Mouse (Mus musculus): Measurements from ENCODE around the gene Sypl2. TPM values are rescaled to one million over a fixed set of nuclear protein-coding genes. Genes with fewer than 3 reads are reported as not detected.

Gene Sypl2
- total and polyA plus RNA-seq, 3 experiments: not detected

DNA sequence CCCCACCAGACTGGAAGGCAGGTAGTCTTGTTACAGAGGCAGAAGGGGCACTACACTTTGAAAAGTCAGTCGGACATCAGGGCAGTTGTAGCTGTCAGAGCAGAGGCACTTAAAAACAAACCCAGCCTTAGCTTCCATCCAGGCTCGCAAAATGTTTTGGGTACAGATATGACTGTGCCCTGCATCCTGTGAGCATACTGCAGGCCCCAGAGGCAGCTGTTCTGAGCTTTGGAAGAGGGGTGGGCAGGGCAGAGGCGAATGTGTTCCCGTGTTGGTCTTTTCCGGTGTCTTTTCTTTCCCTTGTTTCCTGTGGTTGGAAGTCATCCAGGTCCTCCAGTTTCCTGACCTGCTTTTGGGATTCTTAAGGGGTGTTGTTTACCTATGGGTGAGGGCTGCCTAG lies 36.6 kb downstream of the Sypl2 start:
- Histone ChIP-seq H3K27ac (ENCODE audit: control insufficient read depth, low read depth, low read length) (no peak overlapping the region), H3K9ac (ENCODE audit: control insufficient read depth, low read depth, low read length, poor library complexity, severe bottlenecking) (no peak overlapping the region), H3K4me1 (ENCODE audit: control insufficient read depth in 1 of 2, insufficient read depth in 2 of 2, low read length in 2 of 2) (peaks cover 3 to 11% of the 10 kb centered on the region in 2 experiments), H3K27me3 (ENCODE audit: control insufficient read depth in 1 of 2, insufficient read depth in 2 of 2, low read length in 2 of 2) (peaks cover 0 to under 1% of the 10 kb centered on the region in 2 experiments; a peak in 1 of 4 replicates), H3K79me2 (ENCODE audit: control insufficient read depth, insufficient read depth, low read length, poor library complexity) (peaks cover 3% of the 10 kb centered on the region; the same call in 1 of the 2 replicates), H3K9me3 (replicated peaks; ENCODE audit: insufficient read depth, low read length) (no peaks in the 10 kb centered on the region), H3K36me3 (ENCODE audit: control insufficient read depth in 1 of 2, insufficient read depth in 2 of 2, low read length in 2 of 2) (peaks cover 0 to 3% of the 10 kb centered on the region in 2 experiments; a peak in 2 of 4 replicates), H3K4me3 (ENCODE audit: control insufficient read depth in 1 of 2, insufficient read depth in 1 of 2, low read depth in 2 of 2, low read length in 2 of 2) (no peak overlapping the region)
- DNase-seq (ENCODE audit: low read depth, low spot score): no peak
- TF ChIP-seq CHD2 (IDR thresholded peaks at IDR 0.05; ENCODE audit: low read length) (no peak), MEF2A (IDR thresholded peaks at IDR 0.05; ENCODE audit: extremely low read depth, insufficient replicate concordance, low read depth, low read length, poor library complexity, severe bottlenecking) (no peak), GABPA (IDR thresholded peaks at IDR 0.05; ENCODE audit: low read depth, low read length) (no peak), BHLHE40 (IDR thresholded peaks at IDR 0.05; ENCODE audit: borderline replicate concordance, low read depth, low read length) (no peak), POLR2AphosphoS2 (IDR thresholded peaks at IDR 0.05; ENCODE audit: low read length) (no peak), NELFE (IDR thresholded peaks at IDR 0.05; ENCODE audit: low read depth, low read length) (no peak), EP300 (IDR thresholded peaks at IDR 0.05; ENCODE audit: low read depth in 1 of 2, low read length in 2 of 2) (no peak), JUND (IDR thresholded peaks at IDR 0.05; ENCODE audit: low read depth, low read length) (no peak), UBTF (IDR thresholded peaks at IDR 0.05; ENCODE audit: borderline replicate concordance, insufficient read depth, low read depth, low read length) (no peak), RCOR1 (IDR thresholded peaks at IDR 0.05; ENCODE audit: low read depth, low read length) (no peak), ZC3H11A (IDR thresholded peaks at IDR 0.05; ENCODE audit: low read depth, low read length) (no peak), POLR2A (IDR thresholded peaks at IDR 0.05; ENCODE audit: control insufficient read depth in 1 of 2, insufficient read depth in 1 of 2, low read depth in 1 of 2, low read length in 2 of 2, poor library complexity in 1 of 2) (no peak), TAL1 (IDR thresholded peaks at IDR 0.05; ENCODE audit: low read length) (no peak), MAFK (IDR thresholded peaks at IDR 0.05; ENCODE audit: borderline replicate concordance, low read depth, low read length) (no peak)

DNA sequence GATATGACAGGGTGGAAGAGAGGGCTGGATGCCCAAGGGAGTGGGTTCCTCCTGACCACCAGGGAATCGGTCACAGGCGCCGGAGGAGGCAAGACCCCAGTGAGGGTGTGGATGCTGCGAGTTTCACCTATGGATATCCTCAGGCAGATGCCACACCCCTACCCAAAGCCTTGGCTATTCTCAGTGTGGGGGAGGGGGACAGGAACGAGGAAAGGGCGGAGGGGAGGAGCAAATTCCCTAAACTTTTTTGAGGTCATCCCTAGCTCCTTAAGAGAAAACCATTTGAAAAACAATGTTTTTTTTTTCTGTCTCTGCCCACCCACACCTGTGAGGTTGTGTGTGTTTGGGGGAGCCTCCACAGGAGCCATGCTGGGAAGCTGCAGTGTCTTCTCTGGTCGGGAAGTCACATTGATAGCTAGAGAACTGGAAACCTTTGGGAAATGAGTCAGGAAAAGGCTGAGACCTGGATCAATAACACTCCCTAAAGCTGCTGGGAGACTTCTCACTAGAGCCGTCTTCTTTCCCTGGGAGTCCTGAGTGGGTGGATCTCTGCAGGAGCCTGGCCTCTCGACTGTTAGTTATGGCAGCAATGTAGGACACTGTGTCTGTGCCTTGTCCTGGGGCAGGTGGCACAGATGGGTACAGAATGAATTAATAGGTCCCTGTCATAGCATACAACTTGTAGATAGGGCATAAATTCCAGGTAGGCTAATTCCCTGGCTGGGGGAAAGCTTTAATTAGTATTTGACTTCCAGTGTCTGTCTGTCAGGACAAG lies 37.5 kb downstream of the Sypl2 start:
- no peak for TF ChIP-seq JUND (IDR thresholded peaks at IDR 0.05; ENCODE audit: low read depth, low read length)
- no peak for TF ChIP-seq TBP (IDR thresholded peaks at IDR 0.05; ENCODE audit: low read depth, low read length)
- no peak for TF ChIP-seq CHD2 (IDR thresholded peaks at IDR 0.05; ENCODE audit: low read length)
- TF ChIP-seq ZMIZ1 (IDR thresholded peaks at IDR 0.05; ENCODE audit: low read depth, low read length): no peak
- no peak for TF ChIP-seq RCOR1 (IDR thresholded peaks at IDR 0.05; ENCODE audit: low read depth, low read length)
- no peak for TF ChIP-seq POLR2A (IDR thresholded peaks at IDR 0.05; ENCODE audit: control insufficient read depth in 1 of 2, insufficient read depth in 1 of 2, low read depth in 1 of 2, low read length in 2 of 2, poor library complexity in 1 of 2)
- no peak for TF ChIP-seq TAL1 (IDR thresholded peaks at IDR 0.05; ENCODE audit: low read length)
- no peak for DNase-seq (ENCODE audit: low read depth, low spot score)
- Histone ChIP-seq H3K4me3 (ENCODE audit: control insufficient read depth in 1 of 2, insufficient read depth in 1 of 2, low read depth in 2 of 2, low read length in 2 of 2) (no peak overlapping the region), H3K9ac (ENCODE audit: control insufficient read depth, low read depth, low read length, poor library complexity, severe bottlenecking) (no peak overlapping the region), H3K27me3 (ENCODE audit: control insufficient read depth in 1 of 2, insufficient read depth in 2 of 2, low read length in 2 of 2) (peaks cover 2 to 4% of the 10 kb centered on the region in 2 experiments; a peak in 1 of 4 replicates), H3K27ac (ENCODE audit: control insufficient read depth, low read depth, low read length) (no peak overlapping the region), H3K36me3 (ENCODE audit: control insufficient read depth in 1 of 2, insufficient read depth in 2 of 2, low read length in 2 of 2) (peaks cover 0 to 3% of the 10 kb centered on the region in 2 experiments; a peak in 2 of 4 replicates), H3K4me1 (ENCODE audit: control insufficient read depth in 1 of 2, insufficient read depth in 2 of 2, low read length in 2 of 2) (peaks cover 3 to 11% of the 10 kb centered on the region in 2 experiments), H3K9me3 (replicated peaks; ENCODE audit: insufficient read depth, low read length) (no peaks in the 10 kb centered on the region), H3K79me2 (ENCODE audit: control insufficient read depth, insufficient read depth, low read length, poor library complexity) (peaks cover 3% of the 10 kb centered on the region; the same call in 1 of the 2 replicates)
